Mouse (Mus musculus): Measurements from ENCODE around the gene Gm34653.
"Not testable (repeated sequence)": the region's sequence is repeated elsewhere in the genome, so short reads cannot be mapped to it uniquely, and the experiment has no call there.

Gene Gm34653

GRCm38 (mm10) chr2:34818492-34818891, 14.3 kb upstream of the Gm34653 start:
- DNase-seq (ENCODE audit: low read depth, low spot score), result no peak

- DNase-seq (ENCODE audit: low read depth, low spot score), result peak; percentile 93
Observed at GRCm38 (mm10) chr2:34825827-34826459, 6.9 kb upstream of the Gm34653 start, which contains the start of gene Fbxw2. TSS of gene Fbxw2 (minus strand) at chr2:34826311.

GRCm38 (mm10) chr2:34826460-34827231, 6.2 kb upstream of the Gm34653 start:
- no peak for DNase-seq (ENCODE audit: low read depth, low spot score)

GRCm38 (mm10) chr2:34827591-34827990, 5.2 kb upstream of the Gm34653 start:
- no peak for DNase-seq (ENCODE audit: low read depth, low spot score)

GRCm38 (mm10) chr2:34828026-34828425, 4.8 kb upstream of the Gm34653 start:
- no peak for DNase-seq (ENCODE audit: low read depth, low spot score)

- DNase-seq (ENCODE audit: low read depth, low spot score), result not testable (repeated sequence)
Observed at GRCm38 (mm10) chr2:34830066-34830465, 2.7 kb upstream of the Gm34653 start.

- no peak for DNase-seq (ENCODE audit: low read depth, low spot score)
Observed at GRCm38 (mm10) chr2:34833624-34834023, 817 bp downstream of the Gm34653 start.

GRCm38 (mm10) chr2:34835669-34836068, 2.9 kb downstream of the Gm34653 start:
- no peak for DNase-seq (ENCODE audit: low read depth, low spot score)

- DNase-seq (ENCODE audit: low read depth, low spot score), result peak; percentile 38
Observed at GRCm38 (mm10) chr2:34840143-34840542, 7.3 kb downstream of the Gm34653 start.

GRCm38 (mm10) chr2:34841706-34842105, 8.9 kb downstream of the Gm34653 start:
- no peak for DNase-seq (ENCODE audit: low read depth, low spot score)

- DNase-seq (ENCODE audit: low read depth, low spot score), result no peak
Observed at GRCm38 (mm10) chr2:34843211-34843939, 10.6 kb downstream of the Gm34653 start.

- DNase-seq (ENCODE audit: low read depth, low spot score), result no peak
Observed at GRCm38 (mm10) chr2:34847702-34848101, 14.9 kb downstream of the Gm34653 start.

GRCm38 (mm10) chr2:34855265-34855664, 22.5 kb downstream of the Gm34653 start:
- DNase-seq (ENCODE audit: low read depth, low spot score), result peak; percentile 26

GRCm38 (mm10) chr2:34857728-34858127, 24.9 kb downstream of the Gm34653 start:
- no peak for DNase-seq (ENCODE audit: low read depth, low spot score)

- no peak for DNase-seq (ENCODE audit: low read depth, low spot score)
Observed at GRCm38 (mm10) chr2:34869680-34870079, 36.9 kb downstream of the Gm34653 start.

GRCm38 (mm10) chr2:34870520-34871474, 38.0 kb downstream of the Gm34653 start:
- peak; percentile 99 for DNase-seq (ENCODE audit: low read depth, low spot score)

- no peak for DNase-seq (ENCODE audit: low read depth, low spot score)
Observed at GRCm38 (mm10) chr2:34874271-34874670, 41.5 kb downstream of the Gm34653 start, which contains the start of gene Cutal. TSS of gene Cutal (plus strand) at chr2:34874396.

- no peak for DNase-seq (ENCODE audit: low read depth, low spot score)
Observed at GRCm38 (mm10) chr2:34874816-34875345, 42.1 kb downstream of the Gm34653 start, which contains the start of gene Psmd5. TSS of gene Psmd5 (minus strand) at chr2:34874968.

- DNase-seq (ENCODE audit: low read depth, low spot score), result no peak
Observed at GRCm38 (mm10) chr2:34880054-34880453, 47.2 kb downstream of the Gm34653 start.

- DNase-seq (ENCODE audit: low read depth, low spot score), result no peak
Observed at GRCm38 (mm10) chr2:34882757-34883156, 50.0 kb downstream of the Gm34653 start.

GRCm38 (mm10) chr2:34883190-34883589, 50.4 kb downstream of the Gm34653 start:
- no peak for DNase-seq (ENCODE audit: low read depth, low spot score)

All from CD4-positive, CD25-positive, alpha-beta regulatory T cell, adult 2 months (primary cell).